Mouse (Mus musculus) frontal cortex, postnatal 25 days (tissue): Measurements from ENCODE around the gene Hoxc13.

Source experiments
- DNase-seq, 2 experiments: peaks; one replicate each; pipeline ENCODE4 v3.0.0; 2022; ENCODE audit warnings: low spot score in 2 of 2

Gene Hoxc13

GRCm38 (mm10) chr15:102963671-102964640 lies 43.1 kb downstream of the Hoxc13 start:
- no peak for DNase-seq

GRCm38 (mm10) chr15:102965003-102965891 lies 44.3 kb downstream of the Hoxc13 start:
- DNase-seq: no peak

DNA sequence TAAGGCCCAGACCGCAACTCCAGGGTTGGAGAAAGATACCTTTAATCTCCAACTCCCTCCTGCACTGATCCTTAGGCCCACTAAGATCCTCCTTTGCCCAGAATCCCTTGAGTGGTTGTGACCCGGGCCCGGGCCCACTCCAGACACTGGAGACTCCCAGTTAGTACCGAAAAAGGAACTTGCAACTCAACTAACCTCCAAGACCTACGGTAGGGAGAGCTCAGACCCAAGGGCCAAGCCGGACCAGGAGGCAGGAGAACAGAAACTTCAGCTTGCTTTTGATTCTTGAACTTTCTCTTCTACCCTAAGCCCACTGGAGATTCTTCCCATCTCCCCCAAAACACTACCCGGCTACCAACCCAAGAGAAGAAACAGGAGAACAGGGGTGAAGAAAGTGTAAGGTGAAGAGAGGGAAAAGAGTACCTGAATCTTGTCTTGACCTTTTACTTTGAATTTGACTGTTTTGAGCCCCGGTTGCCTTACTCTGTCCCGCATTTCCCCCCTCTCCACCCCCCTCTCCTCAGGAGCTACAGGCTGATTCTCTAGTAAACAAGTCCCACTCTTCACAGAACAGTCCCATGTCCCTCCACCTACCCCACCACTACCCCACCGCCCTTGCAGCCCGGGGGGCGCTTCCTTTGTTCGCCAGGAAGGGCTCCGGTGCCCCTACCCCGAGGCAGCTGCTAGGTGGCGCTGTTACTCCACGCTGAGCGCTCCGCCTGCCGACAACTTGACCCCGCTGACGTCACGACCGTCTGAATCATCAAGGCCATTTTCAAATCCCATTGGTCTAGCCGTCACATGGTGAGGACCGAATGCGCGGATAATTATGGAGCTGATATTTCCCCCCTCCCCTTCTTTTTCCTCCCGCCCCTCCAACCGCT lies 45.2 kb downstream of the Hoxc13 start:
- no peak for DNase-seq

GRCm38 (mm10) chr15:102966776-102967311 lies 45.9 kb downstream of the Hoxc13 start, which contains the start of gene Hoxc10:
Gene Hoxc10, plus strand, starts transcription at chr15:102966796.
- no peak for DNase-seq

DNA sequence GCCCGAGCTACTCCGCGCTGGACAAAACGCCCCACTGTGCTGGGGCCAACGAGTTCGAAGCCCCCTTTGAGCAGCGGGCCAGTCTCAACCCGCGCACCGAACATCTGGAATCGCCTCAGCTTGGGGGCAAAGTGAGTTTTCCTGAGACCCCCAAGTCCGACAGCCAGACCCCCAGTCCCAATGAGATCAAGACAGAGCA lies 46.3 kb downstream of the Hoxc13 start, which contains the start of gene Hoxc5:
TSS of gene Hoxc5 (plus strand) at position 132 of the 199 bp plus-strand sequence.
- DNase-seq: no peak

GRCm38 (mm10) chr15:102967511-102968397 lies 46.9 kb downstream of the Hoxc13 start:
- no peak for DNase-seq

GRCm38 (mm10) chr15:102969296-102969695 lies 48.4 kb downstream of the Hoxc13 start:
- no peak for DNase-seq

DNA sequence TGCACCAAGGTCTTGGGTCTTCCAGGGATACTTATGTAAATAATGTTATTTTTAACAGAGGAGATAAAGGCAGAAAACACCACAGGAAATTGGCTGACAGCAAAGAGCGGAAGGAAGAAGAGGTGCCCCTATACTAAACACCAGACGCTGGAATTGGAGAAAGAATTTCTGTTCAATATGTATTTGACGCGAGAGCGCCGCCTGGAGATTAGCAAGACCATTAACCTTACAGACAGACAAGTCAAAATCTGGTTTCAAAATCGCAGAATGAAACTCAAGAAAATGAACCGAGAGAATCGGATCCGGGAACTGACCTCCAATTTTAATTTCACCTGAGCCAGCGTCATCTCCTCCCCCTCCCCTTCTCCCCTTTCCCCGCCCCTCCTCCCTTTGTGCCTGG lies 49.8 kb downstream of the Hoxc13 start:
- DNase-seq: no peak

- DNase-seq: no peak
These were observed 51.4 kb downstream of the Hoxc13 start for GRCm38 (mm10) chr15:102972254-102972653.

DNA sequence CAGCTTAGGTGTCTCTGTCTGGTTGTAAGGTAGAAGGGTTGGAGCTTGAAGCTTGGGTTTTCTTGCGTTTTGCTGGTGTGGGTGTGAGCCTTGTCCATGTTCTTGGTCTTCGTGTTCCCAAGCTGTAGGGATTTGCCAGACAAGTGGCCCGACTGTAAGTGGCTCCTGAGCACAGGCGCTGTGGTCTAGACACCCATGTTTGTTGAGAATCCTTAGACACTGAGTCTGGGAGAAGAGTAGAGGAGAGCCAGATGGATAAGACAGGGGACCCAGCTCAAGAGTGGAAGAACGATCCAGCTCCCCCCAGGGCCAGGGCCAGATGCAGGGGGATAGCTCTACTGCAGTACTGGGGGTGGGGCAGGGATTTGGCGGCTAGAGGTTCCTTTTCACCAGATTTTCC lies 51.9 kb downstream of the Hoxc13 start:
- no peak for DNase-seq

- DNase-seq: no peak
These were observed 54.1 kb downstream of the Hoxc13 start for GRCm38 (mm10) chr15:102975034-102975433.

GRCm38 (mm10) chr15:102975688-102976111 lies 54.8 kb downstream of the Hoxc13 start:
- no peak for DNase-seq

DNA sequence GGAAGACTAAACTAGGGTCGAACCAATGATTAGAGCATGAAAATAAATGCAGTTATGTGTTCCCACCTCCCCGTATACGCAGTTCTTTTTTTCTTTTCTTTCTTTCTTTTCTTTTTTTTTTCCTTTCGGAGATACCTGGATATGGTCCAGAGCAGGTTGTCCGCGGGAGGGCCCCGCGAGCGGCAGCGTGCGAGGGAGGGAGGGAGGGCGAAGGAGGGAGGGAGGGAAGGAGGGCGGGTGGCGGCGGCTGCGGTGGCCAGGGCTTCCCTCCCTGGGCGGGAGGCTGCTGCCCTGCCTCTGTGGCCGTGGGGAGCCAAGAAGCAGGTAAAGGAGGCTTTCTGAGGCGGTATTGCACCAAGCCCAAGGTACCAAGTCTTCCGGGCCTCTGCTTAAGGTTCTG lies 55.3 kb downstream of the Hoxc13 start, which contains the start of gene Hoxc9:
TSS of gene Hoxc9 (plus strand) at position 269 of the 400 bp plus-strand sequence.
- no peak for DNase-seq

GRCm38 (mm10) chr15:102976631-102977422 lies 55.9 kb downstream of the Hoxc13 start:
- no peak for DNase-seq

DNA sequence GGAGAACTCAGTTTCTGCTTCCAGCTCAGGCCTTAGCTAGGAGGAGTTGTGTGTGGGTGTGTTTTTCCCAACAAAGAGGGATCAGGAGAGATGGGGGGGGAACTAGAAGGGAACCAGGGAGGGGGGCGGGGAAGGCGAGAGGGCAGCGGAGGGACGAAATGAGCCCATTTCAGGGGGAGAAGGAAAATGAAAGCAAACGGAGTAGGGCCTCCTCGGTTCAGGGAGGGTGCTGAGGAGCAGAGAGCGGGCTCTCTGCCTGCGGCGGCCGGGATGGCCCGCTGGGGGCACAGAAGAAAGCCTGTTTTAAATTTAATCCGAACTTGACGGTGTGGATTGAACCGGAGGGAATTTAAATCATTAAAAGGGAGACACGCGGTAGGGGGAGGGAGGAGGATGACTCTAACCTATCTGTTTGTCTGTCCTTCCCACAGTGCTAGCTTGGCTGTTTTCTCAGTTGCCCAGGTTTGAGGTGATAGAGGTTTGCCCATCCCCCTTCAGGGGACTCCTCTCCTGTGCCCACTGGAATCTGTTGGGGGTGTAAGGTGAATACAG lies 56.6 kb downstream of the Hoxc13 start:
- no peak for DNase-seq
